Mouse (Mus musculus) bone marrow, adult 2 months (tissue): ENCODE measurements at regions not wholly inside any gene's neighbourhood (a gene's known extent, or its start where the extent isn't known, plus 50 kb on each side); places are given as distances from the start of the nearest gene placed in this dataset.
"Not testable (repeated sequence)": the region's sequence is repeated elsewhere in the genome, so short reads cannot be mapped to it uniquely, and the experiment has no call there.

Experiments used
- H3K27ac ChIP-seq: fragments of 200-500 bp; 2 replicates; pipeline ENCODE4 v1.5.1; 2012; ENCODE audit warnings: low read depth, mild to moderate bottlenecking, control low read depth, inconsistent platforms, low read length; ENCODE audit not compliant: control insufficient read depth, poor library complexity, insufficient read depth
- H3K4me1 ChIP-seq: fragments of 200-500 bp; 2 replicates; pipeline ENCODE4 v1.6.1; 2011; ENCODE audit warnings: low read length; ENCODE audit not compliant: control insufficient read depth, insufficient read depth
- H3K4me3 ChIP-seq: fragments of 200-500 bp; replicated peaks from 2 replicates; pipeline ENCODE3; 2011; ENCODE audit warnings: mild to moderate bottlenecking, low read depth, low read length, control low read depth; ENCODE audit not compliant: control insufficient read depth
- CTCF ChIP-seq: fragments of 200-500 bp; IDR thresholded peaks from 2 replicates; pipeline ENCODE4 v1.5.1; 2011; ENCODE audit warnings: low read length, control low read depth; ENCODE audit not compliant: control insufficient read depth, insufficient read depth
- POLR2A ChIP-seq: fragments of 200-500 bp; IDR thresholded peaks from 2 replicates; pipeline ENCODE4 v1.6.1; 2011; ENCODE audit warnings: low read depth, mild to moderate bottlenecking, control low read depth, low read length, borderline replicate concordance; ENCODE audit not compliant: control insufficient read depth
- WGBS: fragments of 180-500 bp; shearing (Covaris S2); methylation state at CpG from one replicate; pipeline ENCODE4 v1.1.7; 2018; 5-methylcytosine and 5-hydroxymethylcytosine counted together

DNA sequence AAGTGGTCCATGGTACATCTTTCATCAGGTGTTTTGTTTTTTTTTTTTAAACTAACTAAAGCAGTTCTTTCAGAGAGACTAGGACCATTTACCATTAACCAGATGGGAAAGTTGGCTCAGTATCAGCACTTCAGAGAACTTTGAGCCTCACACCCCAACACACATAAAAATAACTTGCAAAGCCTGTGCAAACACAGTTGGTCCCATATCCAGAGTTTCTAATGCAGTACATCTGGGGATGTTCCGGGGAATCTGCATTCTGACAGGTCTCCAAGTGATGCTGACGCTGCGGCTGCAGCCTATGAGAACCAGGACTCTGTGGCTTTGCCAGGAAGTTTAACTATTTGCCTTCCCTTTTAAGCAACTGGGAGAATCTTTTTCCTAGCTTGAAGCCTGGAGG is 79.9 kb downstream of the Rps12 start:
- no peak for TF ChIP-seq CTCF
- no peak for TF ChIP-seq POLR2A
- WGBS: 85% methylated on average over 3 of the region's 3 CpGs

DNA sequence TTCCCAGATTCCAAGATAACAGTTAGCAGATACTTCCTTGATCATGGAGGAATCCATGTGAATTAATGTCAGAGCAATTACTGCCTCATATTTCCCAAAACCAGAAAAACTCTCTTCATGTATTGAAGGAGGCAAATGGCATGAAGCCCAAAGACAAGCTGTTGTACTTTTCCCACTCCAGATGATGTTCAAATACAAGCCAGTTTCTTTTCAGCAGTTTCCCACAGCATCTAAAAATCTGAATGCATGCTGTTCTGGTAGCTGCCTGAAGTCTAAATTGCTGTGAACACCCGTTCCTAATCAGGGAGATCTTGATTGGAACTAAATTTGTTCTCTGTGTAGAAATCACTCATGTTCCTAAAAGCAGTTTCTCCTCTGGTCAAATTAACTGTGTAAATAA is 83.0 kb downstream of the Rps12 start:
- no peak overlapping the region for H3K27ac ChIP-seq
- TF ChIP-seq POLR2A: no peak
- WGBS: 60% methylated on average over 1 of the region's 1 CpGs
- no peak overlapping the region for H3K4me3 ChIP-seq
- H3K4me1 ChIP-seq: no peaks in the 10 kb centered on the region

More for the DNA sequence above, 79.9 kb downstream of the Rps12 start:
- no peak overlapping the region for H3K4me3 ChIP-seq
- no peak overlapping the region for H3K27ac ChIP-seq
- no peaks in the 10 kb centered on the region for H3K4me1 ChIP-seq

DNA sequence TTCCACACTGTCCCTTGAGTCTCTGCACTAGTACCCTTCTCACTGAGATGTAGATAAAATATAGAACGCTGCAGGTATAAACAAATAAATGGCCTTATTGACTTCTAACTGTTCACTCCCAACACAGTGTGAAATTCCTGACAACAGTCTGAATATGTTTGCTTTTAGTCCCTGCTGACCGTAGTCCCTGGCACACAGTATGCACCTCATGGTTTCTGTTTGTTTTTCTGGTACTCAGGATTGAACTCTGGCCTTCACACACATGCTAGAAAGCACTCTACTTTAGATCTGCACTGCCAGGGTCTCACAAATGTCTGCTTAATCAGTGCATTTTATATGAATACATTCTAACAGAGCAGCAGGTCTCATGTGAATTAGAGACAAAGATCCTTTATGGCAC is 95.8 kb downstream of the Rps12 start:
- WGBS: 82% methylated on average over 2 of the region's 2 CpGs

DNA sequence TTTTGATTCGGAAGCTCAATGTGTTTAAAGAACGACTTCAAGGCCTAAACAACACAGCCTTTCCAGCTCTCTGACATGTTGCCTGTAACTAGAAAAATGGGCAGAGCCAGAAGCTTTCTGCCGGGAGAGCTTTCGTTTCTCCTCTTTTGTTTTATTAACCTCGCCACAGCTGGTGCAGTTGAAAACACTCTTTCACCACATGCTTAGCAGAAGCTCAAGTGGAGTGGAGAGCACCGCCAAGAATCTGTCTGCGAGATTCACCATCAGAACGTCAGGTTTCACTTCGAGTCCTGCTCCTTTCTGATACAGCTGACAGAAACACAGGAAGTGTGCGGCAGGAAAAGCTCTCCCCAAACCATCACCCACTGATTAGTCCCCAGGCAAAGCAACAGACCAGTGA is 100.1 kb downstream of the Rps12 start:
- Histone ChIP-seq H3K27ac (no peak overlapping the region), H3K4me3 (no peak overlapping the region), H3K4me1 (no peaks in the 10 kb centered on the region)
- no peak for TF ChIP-seq POLR2A
- no peak for TF ChIP-seq CTCF
- WGBS: 45% methylated on average over 10 of the region's 10 CpGs

More for the DNA sequence above, 95.8 kb downstream of the Rps12 start:
- H3K4me1 ChIP-seq: no peaks in the 10 kb centered on the region
- no peak overlapping the region for H3K4me3 ChIP-seq
- H3K27ac ChIP-seq: no peak overlapping the region
- TF ChIP-seq POLR2A (no peak), CTCF (no peak)

DNA sequence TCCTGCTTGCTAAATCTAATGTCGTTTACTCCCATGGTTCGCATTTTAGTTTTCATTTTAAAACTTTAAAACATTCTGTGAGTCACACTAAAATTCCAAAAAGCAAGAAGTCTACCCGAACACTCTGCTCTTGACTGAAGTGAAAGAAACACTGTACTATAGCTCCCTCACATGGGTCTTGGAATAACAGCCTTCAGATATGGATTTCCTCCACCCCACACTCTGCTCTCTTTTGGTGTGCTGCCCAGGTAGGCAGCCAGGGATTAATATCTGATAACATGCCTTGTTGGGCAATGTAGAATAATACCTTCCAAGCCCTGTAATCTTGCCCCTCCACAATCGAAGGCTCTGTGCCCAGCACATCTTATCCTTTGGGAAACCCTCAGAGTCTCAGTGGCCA is 104.0 kb downstream of the Rps12 start:
- WGBS: 72% methylated on average over 4 of the region's 4 CpGs
- no peak overlapping the region for H3K27ac ChIP-seq
- TF ChIP-seq POLR2A (no peak), CTCF (no peak)
- H3K4me3 ChIP-seq: no peak overlapping the region
- H3K4me1 ChIP-seq: no peaks in the 10 kb centered on the region

DNA sequence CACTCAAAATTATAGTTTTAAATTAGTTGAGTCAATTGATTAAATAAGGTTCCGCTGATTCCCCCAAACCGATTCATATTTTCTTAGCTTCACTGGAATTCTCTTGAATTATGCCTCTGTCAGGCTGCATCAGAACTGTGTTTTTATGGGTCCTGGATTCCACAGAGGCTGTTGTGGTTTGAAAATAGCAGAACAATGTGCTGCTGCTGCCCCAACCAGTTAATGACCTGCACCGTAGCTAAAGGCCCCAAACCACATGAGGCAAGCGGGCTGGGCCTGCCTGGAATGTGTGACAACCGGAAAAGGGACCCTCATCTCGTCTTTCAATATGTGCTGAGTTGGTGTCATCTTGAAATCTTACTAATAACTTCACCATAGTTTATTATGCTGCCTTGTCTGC is 111.2 kb downstream of the Rps12 start:
- WGBS: 54% methylated on average over 6 of the region's 6 CpGs
- Histone ChIP-seq H3K4me3 (no peak overlapping the region), H3K27ac (no peak overlapping the region), H3K4me1 (no peaks in the 10 kb centered on the region)
- no peak for TF ChIP-seq CTCF
- TF ChIP-seq POLR2A: no peak

DNA sequence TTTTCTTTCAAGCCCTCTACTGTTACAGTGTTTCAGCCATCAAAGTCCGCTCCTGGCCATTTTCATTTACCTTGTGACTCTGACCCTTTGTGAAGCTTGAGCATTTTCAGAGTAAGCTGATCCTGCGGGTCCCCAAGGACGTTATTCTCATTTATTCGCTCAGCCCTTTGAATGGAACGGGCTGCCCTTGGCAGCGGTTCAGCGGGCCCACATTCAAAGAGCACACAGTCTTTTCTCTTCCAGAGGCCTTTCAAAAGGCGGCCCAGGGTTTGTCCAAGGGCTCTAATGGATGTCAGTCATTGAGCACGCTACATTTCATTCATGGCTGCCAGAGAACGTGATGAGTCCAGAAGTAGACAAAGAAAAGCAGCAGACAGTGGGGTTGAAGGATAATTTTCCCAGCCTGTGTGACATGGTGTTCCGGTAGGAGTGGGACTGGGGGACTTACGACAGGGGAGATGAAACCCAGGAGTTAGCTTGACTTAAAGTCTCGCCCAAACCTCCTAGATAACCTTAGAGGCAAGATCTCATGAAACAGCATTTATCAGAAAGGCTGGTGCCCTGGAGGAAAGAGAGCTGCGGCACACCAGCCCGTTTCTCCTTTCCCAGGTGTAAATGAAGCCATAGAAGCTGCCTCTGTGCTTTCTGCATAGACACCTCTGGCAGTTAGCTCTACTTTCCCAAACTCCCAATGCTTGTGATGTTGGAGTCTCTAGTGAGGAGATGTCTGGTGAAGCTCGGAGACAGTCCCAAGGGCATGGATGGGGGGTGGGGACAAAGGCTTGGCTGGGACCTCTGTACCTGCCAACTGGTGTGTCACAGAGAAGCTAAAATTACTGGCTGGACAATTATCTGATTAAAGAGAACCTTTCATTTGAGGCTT is 112.2 kb downstream of the Rps12 start:
- TF ChIP-seq CTCF: no peak
- TF ChIP-seq POLR2A: no peak
- no peak overlapping the region for H3K27ac ChIP-seq
- WGBS: 82% methylated on average over 16 of the region's 16 CpGs
- no peak overlapping the region for H3K4me3 ChIP-seq
- H3K4me1 ChIP-seq: no peaks in the 10 kb centered on the region

DNA sequence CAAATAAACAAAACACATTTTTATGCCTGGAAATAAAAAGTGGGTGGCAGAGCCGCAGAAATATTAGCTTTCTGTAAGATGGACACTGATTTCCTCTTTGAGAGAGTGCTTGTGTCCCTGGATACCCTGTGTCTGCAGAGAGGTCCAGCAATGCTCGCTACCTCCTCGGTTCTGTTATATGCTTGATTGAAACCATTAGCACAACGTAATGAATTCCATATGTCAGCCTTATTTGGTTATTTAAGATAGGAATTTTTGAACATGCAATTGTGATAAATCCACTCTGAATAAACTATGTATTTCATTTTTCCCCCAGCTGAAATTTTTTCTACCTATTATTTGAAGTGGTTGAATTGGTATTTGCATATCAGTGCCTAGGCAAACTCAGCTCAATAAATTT is 114.8 kb downstream of the Rps12 start:
- Histone ChIP-seq H3K4me3 (no peak overlapping the region), H3K27ac (no peak overlapping the region), H3K4me1 (no peaks in the 10 kb centered on the region)
- TF ChIP-seq CTCF (no peak), POLR2A (no peak)
- 75% methylated on average over 4 of the region's 4 CpGs for WGBS

DNA sequence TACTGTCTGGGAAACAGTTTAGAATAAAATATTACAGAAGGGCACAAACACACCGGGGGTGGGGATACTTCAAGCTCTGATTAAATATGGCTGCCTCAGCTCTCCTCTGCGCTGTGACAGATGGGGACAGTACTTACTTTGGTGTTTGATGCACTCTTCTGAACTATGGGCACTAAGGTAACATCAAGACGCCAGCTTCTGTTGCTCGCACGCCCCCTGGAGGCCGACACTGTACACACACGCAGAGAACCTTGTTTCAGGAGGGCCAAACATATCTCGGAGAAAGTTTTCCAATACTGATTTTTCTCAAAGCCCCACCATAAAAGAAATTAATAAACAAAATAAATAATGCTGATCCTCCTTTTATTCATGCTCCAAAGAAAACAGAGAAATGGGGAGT is 115.6 kb downstream of the Rps12 start:
- Histone ChIP-seq H3K4me3 (no peak overlapping the region), H3K27ac (no peak overlapping the region), H3K4me1 (no peaks in the 10 kb centered on the region)
- 35% methylated on average over 8 of the region's 8 CpGs for WGBS
- TF ChIP-seq CTCF (peak; percentile 12; the same call in 1 of the 2 replicates), POLR2A (no peak)

DNA sequence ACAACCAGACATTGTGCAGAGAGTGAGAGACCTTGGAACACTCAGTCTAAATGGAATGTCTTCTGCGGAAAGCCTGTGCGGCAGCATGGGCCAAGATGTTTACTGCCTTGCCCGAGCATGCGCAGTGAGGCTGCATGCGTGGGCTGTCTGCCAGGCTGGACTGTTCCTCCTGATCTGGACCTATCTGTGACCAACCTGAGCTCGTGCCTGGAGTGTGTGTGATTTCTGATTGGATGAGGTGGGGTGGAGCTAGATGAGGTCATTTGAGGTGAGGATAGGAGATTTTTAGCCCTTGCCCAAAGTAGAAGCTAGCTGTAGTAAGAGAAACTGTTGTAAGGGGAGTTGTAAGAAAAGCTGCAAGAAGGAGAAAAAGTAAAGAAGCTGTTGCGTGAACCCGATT is 121.2 kb downstream of the Rps12 start:
- not testable (repeated sequence) for H3K27ac ChIP-seq, H3K4me1 ChIP-seq, H3K4me3 ChIP-seq
- 79% methylated on average over 8 of the region's 8 CpGs for WGBS
